Mouse (Mus musculus): ENCODE results near the gene Dennd4a. TPM values are rescaled to one million over a fixed set of nuclear protein-coding genes. Genes with fewer than 3 reads are reported as not detected.
A peak's percentile ranks its signal among the peaks of the same experiment; 100 is the strongest.

Dennd4a gene
- polyA plus RNA-seq, 1 experiment: 34.6 TPM

DNA sequence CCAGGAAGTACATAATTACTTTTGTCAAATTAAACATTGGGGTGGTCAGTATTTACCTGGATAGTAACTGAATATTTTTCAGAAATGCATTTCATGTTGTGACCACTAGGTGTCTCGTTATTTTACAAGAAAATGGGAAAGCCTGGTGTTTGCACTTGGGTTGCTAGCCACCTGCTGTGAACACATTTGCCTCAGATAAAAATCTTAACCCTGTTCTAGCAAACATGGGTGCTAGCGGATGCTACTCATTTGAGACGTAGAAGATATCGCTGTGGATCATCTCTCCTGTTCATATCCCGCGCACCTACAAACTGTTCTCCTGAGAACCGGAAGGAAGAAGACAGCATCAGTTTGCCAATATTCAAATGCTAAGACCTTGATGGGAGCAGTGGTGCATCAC, 31.5 kb upstream of the Dennd4a start:
- peak; percentile 31 to 58 for DNase-seq

GRCm38 (mm10) chr9:64783511-64783910, 27.6 kb upstream of the Dennd4a start:
- TF ChIP-seq POLR2A (IDR thresholded peaks at IDR 0.05; ENCODE audit: borderline replicate concordance, insufficient read depth, low read length) (no peak), CTCF (IDR thresholded peaks at IDR 0.05; ENCODE audit: borderline replicate concordance, insufficient read depth, low read depth, low read length) (no peak)
- Histone ChIP-seq H3K4me1 (ENCODE audit: control insufficient read depth, insufficient read depth, low read length) (no peaks in the 10 kb centered on the region), H3K4me3 (replicated peaks; ENCODE audit: insufficient read depth, low read depth, low read length) (no peak overlapping the region), H3K27ac (ENCODE audit: insufficient read depth, low read length) (no peak overlapping the region), H3K27me3 (ENCODE audit: control insufficient read depth, insufficient read depth, low read length) (no peaks in the 10 kb centered on the region)
- WGBS: 74% methylated on average over 7 of the region's 7 CpGs
- no peak for DNase-seq

More for the DNA sequence above, 31.5 kb upstream of the Dennd4a start:
- 0 out of 2 replicates have a peak, but pooled peaks cover 1% of the 10 kb centered on the region for H3K4me1 ChIP-seq (ENCODE audit: control insufficient read depth, insufficient read depth, low read length)
- H3K27me3 ChIP-seq (ENCODE audit: control insufficient read depth, insufficient read depth, low read length): no peaks in the 10 kb centered on the region
- no peak overlapping the region for H3K27ac ChIP-seq (ENCODE audit: insufficient read depth, low read length)
- 40% methylated on average over 7 of the region's 7 CpGs for WGBS
- no peak overlapping the region for H3K4me3 ChIP-seq (replicated peaks; ENCODE audit: insufficient read depth, low read depth, low read length)
- TF ChIP-seq POLR2A (IDR thresholded peaks at IDR 0.05; ENCODE audit: borderline replicate concordance, insufficient read depth, low read length): no peak
- TF ChIP-seq CTCF (IDR thresholded peaks at IDR 0.05; ENCODE audit: borderline replicate concordance, insufficient read depth, low read depth, low read length): peak; percentile 38; the same call in 1 of the 2 replicates

GRCm38 (mm10) chr9:64784841-64785240, 26.3 kb upstream of the Dennd4a start:
- H3K27me3 ChIP-seq (ENCODE audit: control insufficient read depth, insufficient read depth, low read length): no peaks in the 10 kb centered on the region
- WGBS: 47% methylated on average over 4 of the region's 4 CpGs
- TF ChIP-seq CTCF (IDR thresholded peaks at IDR 0.05; ENCODE audit: borderline replicate concordance, insufficient read depth, low read depth, low read length): peak; percentile 64; the same call in 1 of the 2 replicates
- no peak for TF ChIP-seq POLR2A (IDR thresholded peaks at IDR 0.05; ENCODE audit: borderline replicate concordance, insufficient read depth, low read length)
- DNase-seq: peak in 1 of 2 experiments; percentile 40
- H3K4me1 ChIP-seq (ENCODE audit: control insufficient read depth, insufficient read depth, low read length): no peaks in the 10 kb centered on the region
- H3K27ac ChIP-seq (ENCODE audit: insufficient read depth, low read length): no peak overlapping the region
- no peak overlapping the region for H3K4me3 ChIP-seq (replicated peaks; ENCODE audit: insufficient read depth, low read depth, low read length)

- DNase-seq: no peak
- no peak for TF ChIP-seq POLR2A (IDR thresholded peaks at IDR 0.05; ENCODE audit: borderline replicate concordance, insufficient read depth, low read length)
- TF ChIP-seq CTCF (IDR thresholded peaks at IDR 0.05; ENCODE audit: borderline replicate concordance, insufficient read depth, low read depth, low read length): no peak
- H3K4me1 ChIP-seq (ENCODE audit: control insufficient read depth, insufficient read depth, low read length): no peaks in the 10 kb centered on the region
- H3K27me3 ChIP-seq (ENCODE audit: control insufficient read depth, insufficient read depth, low read length): no peaks in the 10 kb centered on the region
- no peak overlapping the region for H3K27ac ChIP-seq (ENCODE audit: insufficient read depth, low read length)
- 58% methylated on average over 9 of the region's 9 CpGs for WGBS
- H3K4me3 ChIP-seq (replicated peaks; ENCODE audit: insufficient read depth, low read depth, low read length): no peak overlapping the region
These were observed 24.8 kb upstream of the Dennd4a start for GRCm38 (mm10) chr9:64786216-64786905.

DNA sequence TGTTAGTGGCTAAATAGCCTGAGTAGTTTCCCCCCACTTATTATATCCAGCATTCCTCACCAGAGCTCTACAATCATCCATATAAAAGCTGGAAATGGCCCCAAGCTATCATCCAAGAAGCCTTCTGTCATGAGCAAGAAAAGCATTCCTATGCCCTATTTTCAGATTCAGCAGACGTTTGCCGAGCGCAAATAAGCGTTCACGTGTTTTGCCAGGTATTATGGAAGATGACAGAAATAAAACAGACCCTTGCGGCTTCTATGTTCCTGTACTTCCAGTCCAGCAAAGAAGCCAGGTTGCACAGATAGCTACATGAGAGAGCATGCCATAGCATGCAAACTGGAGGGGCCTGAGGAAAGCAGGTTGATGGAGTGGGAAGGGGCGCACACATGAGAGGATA, 23.1 kb upstream of the Dennd4a start:
- no peak overlapping the region for H3K27ac ChIP-seq (ENCODE audit: insufficient read depth, low read length)
- 91% methylated on average over 7 of the region's 7 CpGs for WGBS
- no peaks in the 10 kb centered on the region for H3K27me3 ChIP-seq (ENCODE audit: control insufficient read depth, insufficient read depth, low read length)
- no peaks in the 10 kb centered on the region for H3K4me1 ChIP-seq (ENCODE audit: control insufficient read depth, insufficient read depth, low read length)
- no peak for TF ChIP-seq CTCF (IDR thresholded peaks at IDR 0.05; ENCODE audit: borderline replicate concordance, insufficient read depth, low read depth, low read length)
- no peak for TF ChIP-seq POLR2A (IDR thresholded peaks at IDR 0.05; ENCODE audit: borderline replicate concordance, insufficient read depth, low read length)
- DNase-seq: no peak
- no peak overlapping the region for H3K4me3 ChIP-seq (replicated peaks; ENCODE audit: insufficient read depth, low read depth, low read length)

- TF ChIP-seq POLR2A (IDR thresholded peaks at IDR 0.05; ENCODE audit: borderline replicate concordance, insufficient read depth, low read length): no peak
- TF ChIP-seq CTCF (IDR thresholded peaks at IDR 0.05; ENCODE audit: borderline replicate concordance, insufficient read depth, low read depth, low read length): no peak
- no peak for DNase-seq
- H3K4me1 ChIP-seq (ENCODE audit: control insufficient read depth, insufficient read depth, low read length): no peaks in the 10 kb centered on the region
- H3K4me3 ChIP-seq (replicated peaks; ENCODE audit: insufficient read depth, low read depth, low read length): no peak overlapping the region
- 75% methylated on average over 13 of the region's 13 CpGs for WGBS
- H3K27me3 ChIP-seq (ENCODE audit: control insufficient read depth, insufficient read depth, low read length): no peaks in the 10 kb centered on the region
- no peak overlapping the region for H3K27ac ChIP-seq (ENCODE audit: insufficient read depth, low read length)
These were observed 21.8 kb upstream of the Dennd4a start for GRCm38 (mm10) chr9:64789341-64789761.

DNA sequence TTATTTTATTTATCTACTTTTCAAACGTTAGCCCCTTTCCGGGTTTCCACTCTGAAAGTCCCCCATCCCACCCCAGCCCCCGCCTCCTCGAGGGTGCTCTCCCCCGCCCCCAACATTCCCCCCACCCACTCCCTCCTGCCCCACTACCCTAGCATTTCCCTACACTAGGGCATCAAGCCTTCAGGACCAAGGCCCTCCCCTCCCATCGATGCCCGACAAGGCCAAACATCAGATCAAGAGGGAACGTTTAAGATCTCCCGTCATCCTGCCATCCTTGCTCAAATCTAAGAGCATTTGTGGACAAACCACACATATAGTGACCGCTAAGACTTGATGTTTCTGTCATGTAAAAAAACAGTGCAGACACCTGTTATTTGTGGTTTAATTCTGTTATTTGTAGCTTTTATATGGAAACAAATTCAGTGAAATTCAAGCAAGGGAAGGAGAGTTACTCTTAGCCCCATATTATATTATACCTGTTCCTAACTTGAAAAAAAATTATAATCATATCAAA, 21.2 kb upstream of the Dennd4a start:
- WGBS: 77% methylated on average over 10 of the region's 10 CpGs
- DNase-seq: no peak
- Histone ChIP-seq H3K4me3 (replicated peaks; ENCODE audit: insufficient read depth, low read depth, low read length) (no peak overlapping the region), H3K27ac (ENCODE audit: insufficient read depth, low read length) (no peak overlapping the region), H3K27me3 (ENCODE audit: control insufficient read depth, insufficient read depth, low read length) (no peaks in the 10 kb centered on the region), H3K4me1 (ENCODE audit: control insufficient read depth, insufficient read depth, low read length) (no peaks in the 10 kb centered on the region)
- no peak for TF ChIP-seq CTCF (IDR thresholded peaks at IDR 0.05; ENCODE audit: borderline replicate concordance, insufficient read depth, low read depth, low read length)
- TF ChIP-seq POLR2A (IDR thresholded peaks at IDR 0.05; ENCODE audit: borderline replicate concordance, insufficient read depth, low read length): no peak

All from cerebellum, adult 2 months (tissue).